Mouse (Mus musculus) liver, postnatal 0 days (tissue): ENCODE data around the gene Fryl. TPM values are rescaled to one million over a fixed set of nuclear protein-coding genes. Genes with fewer than 3 reads are reported as not detected.

Experiments used
- ATAC-seq: fragments of 200-750 bp; cut with Nextera tagmentation; 2 replicates; pipeline ENCODE4 v1.8.0; 2017; ENCODE audit warnings: mild to moderate bottlenecking, moderate library complexity
- DNase-seq: peaks from one replicate; pipeline ENCODE4 v3.0.0-alpha.2; 2016
- H3K27ac ChIP-seq: fragments of 300-500 bp; sonication (generic); 2 replicates; pipeline ENCODE4 v1.5.1; 2014; ENCODE audit warnings: antibody characterized with exemption, moderate library complexity, mild to moderate bottlenecking, low read depth
- H3K27me3 ChIP-seq: fragments of 300-500 bp; sonication (generic); 2 replicates; pipeline ENCODE4 v1.6.1; 2014; ENCODE audit warnings: low read length, control low read depth, mixed read lengths; ENCODE audit not compliant: insufficient read depth
- H3K36me3 ChIP-seq: fragments of 300-500 bp; sonication (generic); replicated peaks from 2 replicates; pipeline ENCODE4 v1.6.1; 2014; ENCODE audit warnings: mild to moderate bottlenecking, control low read depth, low read length, moderate library complexity, mixed read lengths; ENCODE audit not compliant: insufficient read depth
- H3K4me1 ChIP-seq: fragments of 300-500 bp; sonication (generic); 2 replicates; pipeline ENCODE4 v1.6.1; 2014; ENCODE audit warnings: antibody characterized with exemption, mild to moderate bottlenecking, control low read depth; ENCODE audit not compliant: insufficient read depth
- H3K4me2 ChIP-seq: fragments of 300-500 bp; sonication (generic); 2 replicates; pipeline ENCODE4 v1.6.1; 2014; ENCODE audit warnings: low read depth, mild to moderate bottlenecking, low read length, moderate library complexity, mixed read lengths
- H3K4me3 ChIP-seq: fragments of 300-500 bp; sonication (generic); 2 replicates; pipeline ENCODE4 v1.5.1; 2014; ENCODE audit warnings: low read depth, low read length
- H3K9ac ChIP-seq: fragments of 300-500 bp; sonication (generic); replicated peaks from 2 replicates; pipeline ENCODE4 v1.6.1; 2014; ENCODE audit warnings: mild to moderate bottlenecking, moderate library complexity
- H3K9me3 ChIP-seq: fragments of 300-500 bp; sonication (generic); 2 replicates; pipeline ENCODE4 v1.6.1; 2016; ENCODE audit warnings: mild to moderate bottlenecking, control low read depth, low read length, mixed read lengths
- CTCF ChIP-seq: sonication (generic); IDR thresholded peaks from 2 replicates; pipeline ENCODE4 v1.5.1; 2016; ENCODE audit warnings: antibody characterized with exemption, low read depth
- EP300 ChIP-seq: IDR thresholded peaks from 2 replicates; pipeline ENCODE4 v1.6.1; 2016; ENCODE audit warnings: antibody characterized with exemption, low read depth, mild to moderate bottlenecking
- WGBS: fragments of 180-500 bp; shearing (Covaris S2); extraction: QIAGEN DNeasy Blood & Tissue Kit; methylation state at CpG from one replicate; pipeline ENCODE4 v1.1.7; 2014; ENCODE audit not compliant: insufficient replicate concordance; 5-methylcytosine and 5-hydroxymethylcytosine counted together
- polyA plus RNA-seq: library from polyadenylated mRNA; unstranded; fragments of >200 nt; fragmentation: Nextera tagmentation; extraction: Ambion mirVana; gene quantifications from 2 replicates; pipeline ENCODE4 v1.2.1, GENCODE M21; 2015

Gene Fryl
- polyA plus RNA-seq, 1 experiment from 2014 or later: 25.8 TPM

DNA sequence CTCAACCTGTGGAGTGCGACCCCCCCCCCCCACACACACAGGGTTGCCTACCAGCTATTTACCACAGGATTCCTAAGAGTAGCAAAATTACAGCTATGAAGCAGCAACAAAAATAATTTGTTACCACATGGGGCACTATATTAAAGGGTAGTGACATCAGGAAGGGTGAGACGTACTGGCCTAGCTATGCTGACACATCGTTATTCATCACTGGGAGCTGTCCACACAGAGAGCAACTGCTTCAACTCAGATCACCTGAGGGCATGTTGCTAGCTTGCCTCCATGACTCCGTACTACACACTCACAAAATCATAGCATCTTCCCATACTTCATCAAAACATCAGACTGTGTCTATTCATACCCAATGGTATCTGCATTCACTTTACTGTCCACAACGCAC, 176.6 kb downstream of the Fryl start:
- DNase-seq (no peak), ATAC-seq (no peak)
- 88% methylated on average over 5 of the region's 5 CpGs for WGBS
- TF ChIP-seq EP300 (no peak), CTCF (no peak)
- Histone ChIP-seq H3K27me3 (no peaks in the 10 kb centered on the region), H3K4me3 (no peak overlapping the region), H3K9ac (no peak overlapping the region), H3K4me1 (no peaks in the 10 kb centered on the region), H3K9me3 (no peaks in the 10 kb centered on the region), H3K36me3 (peaks cover 78% of the 10 kb centered on the region), H3K4me2 (no peak overlapping the region), H3K27ac (no peak overlapping the region)

GRCm38 (mm10) chr5:73071319-73071718, 185.1 kb downstream of the Fryl start:
- H3K9ac ChIP-seq: no peak overlapping the region
- ATAC-seq: no peak
- no peak for TF ChIP-seq EP300
- peak; percentile 89 for TF ChIP-seq CTCF

GRCm38 (mm10) chr5:73066946-73067345, 189.5 kb downstream of the Fryl start:
- no peaks in the 10 kb centered on the region for H3K4me1 ChIP-seq
- H3K9ac ChIP-seq: no peak overlapping the region
- WGBS: 47% methylated on average over 6 of the region's 6 CpGs
- no peak overlapping the region for H3K27ac ChIP-seq
- H3K9me3 ChIP-seq: no peaks in the 10 kb centered on the region
- no peak overlapping the region for H3K4me3 ChIP-seq
- no peak overlapping the region for H3K4me2 ChIP-seq
- no peaks in the 10 kb centered on the region for H3K27me3 ChIP-seq
- DNase-seq (no peak), ATAC-seq (peak; percentile 51)
- H3K36me3 ChIP-seq: peaks cover 80% of the 10 kb centered on the region
- TF ChIP-seq CTCF (no peak), EP300 (no peak)

More at GRCm38 (mm10) chr5:73071319-73071718, 185.1 kb downstream of the Fryl start:
- Histone ChIP-seq H3K27me3 (no peaks in the 10 kb centered on the region), H3K4me3 (no peak overlapping the region), H3K36me3 (peaks cover 90% of the 10 kb centered on the region), H3K4me1 (no peaks in the 10 kb centered on the region), H3K9me3 (no peaks in the 10 kb centered on the region), H3K27ac (no peak overlapping the region), H3K4me2 (no peak overlapping the region)
- WGBS: 48% methylated on average over 15 of the region's 15 CpGs
- peak; percentile 79 for DNase-seq

- Histone ChIP-seq H3K4me2 (no peak overlapping the region), H3K4me1 (no peaks in the 10 kb centered on the region), H3K9me3 (no peaks in the 10 kb centered on the region), H3K27me3 (no peaks in the 10 kb centered on the region), H3K9ac (no peak overlapping the region), H3K4me3 (no peak overlapping the region), H3K27ac (no peak overlapping the region), H3K36me3 (peaks cover 73% of the 10 kb centered on the region)
- DNase-seq: no peak
- TF ChIP-seq EP300 (no peak), CTCF (no peak)
- no peak for ATAC-seq
- 70% methylated on average over 13 of the region's 13 CpGs for WGBS
Observed at GRCm38 (mm10) chr5:73063768-73064669, 192.4 kb downstream of the Fryl start.

- no peaks in the 10 kb centered on the region for H3K4me1 ChIP-seq
- DNase-seq (no peak), ATAC-seq (no peak)
- H3K36me3 ChIP-seq: peaks cover 67% of the 10 kb centered on the region
- no peak overlapping the region for H3K27ac ChIP-seq
- no peak overlapping the region for H3K9ac ChIP-seq
- H3K9me3 ChIP-seq: no peaks in the 10 kb centered on the region
- no peak overlapping the region for H3K4me3 ChIP-seq
- no peak overlapping the region for H3K4me2 ChIP-seq
- no peak for TF ChIP-seq CTCF
- TF ChIP-seq EP300: no peak
- H3K27me3 ChIP-seq: no peaks in the 10 kb centered on the region
- WGBS: 90% methylated on average over 11 of the region's 11 CpGs
Observed at GRCm38 (mm10) chr5:73061506-73062155, 194.8 kb downstream of the Fryl start.

DNA sequence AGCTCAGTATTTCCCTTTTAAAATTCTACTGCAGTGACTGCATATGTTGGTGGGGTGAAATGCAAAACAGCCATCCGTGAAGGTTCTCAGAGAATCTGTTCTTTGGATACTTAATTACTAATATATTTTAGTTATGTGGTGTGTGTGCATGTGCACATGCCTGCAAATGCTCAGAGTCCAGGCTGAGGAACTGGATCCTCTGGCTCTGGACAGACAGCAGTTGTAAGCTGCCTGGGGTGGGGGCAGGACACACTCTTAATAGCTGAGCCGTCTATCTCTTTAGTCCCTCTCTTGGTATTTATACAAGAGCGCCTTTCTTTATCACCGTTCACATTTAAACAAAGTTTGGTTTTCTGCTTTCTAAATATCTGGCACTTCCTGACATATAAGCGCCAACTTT, 199.5 kb downstream of the Fryl start:
- Histone ChIP-seq H3K27me3 (no peaks in the 10 kb centered on the region), H3K4me2 (no peak overlapping the region), H3K4me3 (no peak overlapping the region), H3K36me3 (peaks cover 77% of the 10 kb centered on the region), H3K4me1 (no peaks in the 10 kb centered on the region), H3K9me3 (no peaks in the 10 kb centered on the region), H3K9ac (no peak overlapping the region), H3K27ac (no peak overlapping the region)
- 86% methylated on average over 5 of the region's 5 CpGs for WGBS
- no peak for TF ChIP-seq EP300
- no peak for TF ChIP-seq CTCF
- DNase-seq (no peak), ATAC-seq (no peak)
